Mouse (Mus musculus) gastrocnemius, adult 2 months (tissue): ENCODE data around the gene Ndufa13. TPM values are rescaled to one million over a fixed set of nuclear protein-coding genes. Genes with fewer than 3 reads are reported as not detected.

Experiments used
- DNase-seq: peaks from one replicate; pipeline ENCODE4 v3.0.0; 2022
- H3K27ac ChIP-seq: fragments of 200-600 bp; 2 replicates; pipeline ENCODE4 v1.8.1; 2022; ENCODE audit warnings: mild to moderate bottlenecking
- H3K4me3 ChIP-seq: fragments of 200-600 bp; 2 replicates; pipeline ENCODE4 v1.8.1; 2022; ENCODE audit warnings: mild to moderate bottlenecking, moderate library complexity
- CTCF ChIP-seq: fragments of 200-600 bp; IDR thresholded peaks from 2 replicates; pipeline ENCODE4 v1.8.1; 2022; ENCODE audit warnings: antibody characterized with exemption, mild to moderate bottlenecking, moderate library complexity
- intact Hi-C: fragments of 180-260 bp; cut with DNase I; formaldehyde crosslinking; loops from one replicate; pipeline ENCODE4 v1.15.1; 2025
- total RNA-seq, 2 experiments: library from RNA; stranded (reverse); gene quantifications; 2 replicates each; pipeline ENCODE4 v1.2.3; 2021

The Ndufa13 gene
- total RNA-seq, 2 experiments from 2014 or later: 312 to 399 TPM

GRCm38 (mm10) chr8:69901484-69902162, 735 bp downstream of the Ndufa13 start:
- Histone ChIP-seq H3K4me3 (peak overlapping the region; percentile 92), H3K27ac (peak overlapping the region; percentile 99)
- peak; percentile 80 for TF ChIP-seq CTCF
- intact Hi-C loops: no loop called here
- DNase-seq: peak; percentile 97

- TF ChIP-seq CTCF: no peak
- DNase-seq: no peak
- peak overlapping the region; percentile 92 for H3K4me3 ChIP-seq
- intact Hi-C loops: no loop called here
- H3K27ac ChIP-seq: peak overlapping the region; percentile 99
Observed at GRCm38 (mm10) chr8:69900895-69901451, 1.4 kb downstream of the Ndufa13 start.

- Histone ChIP-seq H3K4me3 (peak overlapping the region; percentile 92), H3K27ac (no peak overlapping the region)
- no peak for TF ChIP-seq CTCF
- intact Hi-C loops: no loop called here
- DNase-seq: no peak
Observed at GRCm38 (mm10) chr8:69899876-69900275, 2.5 kb downstream of the Ndufa13 start.

GRCm38 (mm10) chr8:69897857-69898256, 4.5 kb downstream of the Ndufa13 start:
- DNase-seq: no peak
- peak overlapping the region; percentile 5 for H3K4me3 ChIP-seq
- H3K27ac ChIP-seq: peak overlapping the region; percentile 63; the same call in 1 of the 2 replicates
- TF ChIP-seq CTCF: no peak
- intact Hi-C loops: no loop called here

- no peak for TF ChIP-seq CTCF
- intact Hi-C loops: no loop called here
- Histone ChIP-seq H3K27ac (peak overlapping the region; percentile 63), H3K4me3 (0 out of 2 replicates have a peak overlapping the region, but pooled peaks have one; percentile 11)
- no peak for DNase-seq
Observed at GRCm38 (mm10) chr8:69895772-69896451, 6.4 kb downstream of the Ndufa13 start.

GRCm38 (mm10) chr8:69894836-69895332, 7.5 kb downstream of the Ndufa13 start:
- DNase-seq: no peak
- intact Hi-C loops: no loop called here
- no peak for TF ChIP-seq CTCF
- H3K4me3 ChIP-seq: no peak overlapping the region
- peak overlapping the region; percentile 63; the same call in 1 of the 2 replicates for H3K27ac ChIP-seq

- no peak overlapping the region for H3K27ac ChIP-seq
- peak; percentile 65 for TF ChIP-seq CTCF
- no peak overlapping the region for H3K4me3 ChIP-seq
- peak; percentile 70 for DNase-seq
- intact Hi-C loops: no loop called here
Observed at GRCm38 (mm10) chr8:69893863-69894262, 8.5 kb downstream of the Ndufa13 start.

GRCm38 (mm10) chr8:69890813-69891241, 11.5 kb downstream of the Ndufa13 start:
- Histone ChIP-seq H3K27ac (no peak overlapping the region), H3K4me3 (no peak overlapping the region)
- peak; percentile 71 for TF ChIP-seq CTCF
- no peak for DNase-seq
- intact Hi-C loops: loop anchor here (1.0 kb wide), 1 partner anchor 17 kb away; no protein-coding TSS in a partner anchor

GRCm38 (mm10) chr8:69888902-69889301, 13.5 kb downstream of the Ndufa13 start:
- intact Hi-C loops: no loop called here
- peak overlapping the region; percentile 72 for H3K4me3 ChIP-seq
- no peak for DNase-seq
- peak overlapping the region; percentile 62 for H3K27ac ChIP-seq
- no peak for TF ChIP-seq CTCF

- peak; percentile 67 for DNase-seq
- Histone ChIP-seq H3K4me3 (peak overlapping the region; percentile 72), H3K27ac (peak overlapping the region; percentile 62)
- no peak for TF ChIP-seq CTCF
- intact Hi-C loops: no loop called here
Observed at GRCm38 (mm10) chr8:69888244-69888866, 14.0 kb downstream of the Ndufa13 start.

GRCm38 (mm10) chr8:69887289-69888243, 14.8 kb downstream of the Ndufa13 start, which contains the start of gene Cilp2:
TSS of gene Cilp2 (minus strand) at chr8:69887687.
- Histone ChIP-seq H3K27ac (peak within 1 kb of the TSS; percentile 62), H3K4me3 (peak within 1 kb of the TSS; percentile 72)
- intact Hi-C loops: no loop called here
- peak; percentile 78 for DNase-seq
- TF ChIP-seq CTCF: no peak
